Mouse (Mus musculus) heart, adult 18-20 months (tissue): ENCODE results near the gene Scgb1b30. TPM values are rescaled to one million over a fixed set of nuclear protein-coding genes. Genes with fewer than 3 reads are reported as not detected.

Experiments
- total RNA-seq, 2 experiments: library from RNA; stranded (reverse); gene quantifications; 2 replicates each; pipeline ENCODE4 v1.2.3; 2021

The Scgb1b30 gene
- total RNA-seq, 2 experiments from 2014 or later, result not detected

Other genes with a start within 250 kb of the Scgb1b30 start
- not detected for gene Scgb2b26, start 150.4 kb upstream of the Scgb1b30 start, total RNA-seq
- gene Scgb2b27, start 81.5 kb upstream of the Scgb1b30 start, total RNA-seq, result not detected
- not detected for gene Scgb1b27, start 73.9 kb upstream of the Scgb1b30 start, total RNA-seq
- 10 to 100 TPM in 1 of 2 experiments, 1 to 10 TPM in 1; 7.0 to 10.8 TPM for gene Wtip, start 37.8 kb downstream of the Scgb1b30 start, total RNA-seq
- gene Uba2, start 74.2 kb downstream of the Scgb1b30 start, total RNA-seq, result 10 to 100 TPM; 27.2 to 33.3 TPM
- 10 to 100 TPM; 18.7 to 23.5 TPM for gene Pdcd2l, start 101.2 kb downstream of the Scgb1b30 start, total RNA-seq
- 100 to 1,000 TPM; 571 to 604 TPM for gene Gpi1, start 134.9 kb downstream of the Scgb1b30 start, total RNA-seq
- gene Gm6096, start 155.6 kb downstream of the Scgb1b30 start, total RNA-seq, result not detected
- gene 4931406P16Rik, start 218.1 kb downstream of the Scgb1b30 start, total RNA-seq, result 10 to 100 TPM; 34.8 to 41.3 TPM